Mouse (Mus musculus) frontal cortex, postnatal 36 days (tissue): ENCODE measurements around the gene Tlr4.

Source experiments
- DNase-seq, 2 experiments: peaks; one replicate each; pipeline ENCODE4 v3.0.0; 2022; ENCODE audit warnings: low spot score in 2 of 2

Gene Tlr4

DNA sequence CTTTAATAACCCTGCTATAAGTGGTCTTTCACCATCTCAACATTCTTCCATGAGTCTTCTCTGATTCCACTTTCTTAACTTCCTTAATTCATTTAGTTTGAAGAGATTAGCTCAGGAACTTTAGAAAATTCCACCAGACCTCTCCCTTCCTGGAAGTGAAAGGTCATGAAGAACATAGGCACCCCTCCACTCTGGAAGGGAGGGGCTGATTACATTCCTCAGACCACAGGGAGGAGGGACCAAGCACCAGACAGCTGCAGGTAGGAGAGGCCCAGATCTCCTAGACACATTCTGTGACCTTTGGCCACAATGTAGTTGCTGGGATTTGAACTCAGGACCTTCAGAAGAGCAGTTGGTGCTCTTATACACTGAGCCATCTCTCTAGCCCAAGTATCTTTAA is 72.7 kb downstream of the Tlr4 start:
- no peak for DNase-seq

DNA sequence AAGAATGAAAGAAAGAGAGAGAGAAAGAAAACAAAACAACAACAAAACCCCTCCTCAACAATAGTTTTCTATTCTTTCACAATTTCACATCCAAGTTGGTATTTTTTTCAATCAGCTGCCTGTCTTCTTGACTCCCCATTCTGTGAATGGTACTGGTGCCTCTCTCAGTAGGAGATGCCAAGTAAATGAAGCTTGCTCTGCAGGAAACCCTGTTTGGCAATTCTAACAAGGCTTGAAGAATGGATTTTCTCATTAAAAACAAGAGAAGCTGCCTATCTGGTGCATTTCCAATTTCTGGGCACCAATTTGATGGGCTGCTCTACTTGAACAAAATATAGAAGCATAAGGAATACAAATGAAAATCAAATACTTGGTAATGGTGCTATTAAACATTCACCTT is 74.1 kb downstream of the Tlr4 start:
- no peak for DNase-seq

DNA sequence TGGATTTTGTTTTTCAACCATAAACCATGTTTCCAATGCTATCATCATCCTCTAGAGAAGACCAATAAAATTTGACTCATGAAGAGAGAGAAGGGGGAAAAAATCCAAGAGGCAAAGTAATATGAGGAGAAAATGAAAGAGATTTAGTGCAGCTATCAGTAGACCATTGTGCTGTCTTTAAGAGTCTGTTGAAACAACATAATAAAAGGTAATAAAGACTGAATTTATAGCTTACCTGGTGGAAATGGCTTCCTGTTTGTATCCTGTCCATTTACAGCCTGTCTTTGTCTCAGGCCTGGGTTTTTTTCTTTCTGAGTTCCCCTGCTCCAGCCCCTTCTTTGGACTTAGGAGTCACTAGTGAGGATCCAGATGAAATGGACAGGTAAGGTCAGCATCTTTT is 81.0 kb downstream of the Tlr4 start:
- no peak for DNase-seq

DNA sequence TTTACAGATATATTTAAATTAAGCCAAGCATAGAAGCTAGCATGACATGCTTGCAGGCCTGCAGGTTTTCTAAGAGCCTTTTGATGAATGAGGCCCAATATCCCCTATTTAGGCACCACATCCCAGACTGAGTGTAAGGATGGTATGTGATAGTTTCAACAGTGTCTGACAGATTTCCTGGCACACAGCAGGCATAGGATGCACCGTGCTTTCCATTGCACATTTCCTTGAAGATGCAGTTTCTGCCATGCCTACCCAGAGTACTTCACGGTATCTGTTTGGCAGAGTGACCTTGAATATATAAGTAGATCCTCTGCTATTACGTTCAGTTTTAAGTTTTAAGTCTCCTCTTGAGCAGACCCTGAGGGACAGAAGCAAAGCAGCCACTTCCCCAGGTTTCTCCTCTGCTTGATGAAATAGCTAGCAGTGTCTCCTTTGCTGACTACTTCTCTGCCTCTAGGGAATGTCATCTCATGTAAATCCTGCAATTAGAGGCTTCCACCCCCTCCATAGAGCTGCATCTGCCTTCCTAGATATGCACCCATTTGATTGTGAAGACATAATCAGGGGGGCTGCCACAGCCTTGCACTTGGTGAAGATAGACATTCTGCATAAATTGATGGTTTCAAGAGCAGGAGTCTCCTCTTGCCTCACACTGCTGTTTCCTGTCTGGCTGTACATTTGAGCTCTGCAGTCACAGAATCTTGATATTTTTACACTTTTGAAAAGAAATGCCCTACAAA is 92.4 kb downstream of the Tlr4 start:
- DNase-seq: no peak

DNA sequence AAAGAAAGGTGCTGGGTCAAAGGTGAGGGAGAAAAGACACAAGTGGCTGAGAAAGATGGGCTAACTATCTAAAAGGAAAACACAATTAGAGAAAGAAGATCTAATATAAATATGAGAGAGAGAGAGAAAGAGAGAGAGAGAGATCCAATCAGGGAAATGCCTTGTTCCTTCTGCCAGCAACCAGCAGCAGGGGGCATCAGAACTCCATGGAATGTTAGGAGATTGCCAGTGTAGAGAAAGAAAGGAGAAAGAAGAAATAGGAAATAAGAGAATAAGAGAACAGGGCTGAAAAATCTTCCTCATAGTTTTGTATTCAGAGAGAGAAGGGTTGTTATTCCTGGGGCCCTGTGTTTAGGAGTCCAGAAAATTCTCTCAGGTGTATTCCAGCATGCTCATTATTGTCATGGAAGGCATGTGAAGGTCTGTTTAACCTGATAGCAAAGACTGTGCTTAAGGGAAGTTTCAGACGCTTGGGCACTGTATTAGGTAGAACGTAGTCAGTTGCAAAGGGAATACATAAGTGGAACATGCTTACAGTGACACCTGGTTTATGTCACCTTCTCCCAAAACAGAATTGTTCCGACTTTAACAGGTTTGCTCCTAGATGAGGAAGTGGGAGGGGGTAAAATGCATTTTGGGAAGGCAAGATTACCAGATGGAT is 96.4 kb downstream of the Tlr4 start:
- peak; percentile 48 to 70 for DNase-seq

DNA sequence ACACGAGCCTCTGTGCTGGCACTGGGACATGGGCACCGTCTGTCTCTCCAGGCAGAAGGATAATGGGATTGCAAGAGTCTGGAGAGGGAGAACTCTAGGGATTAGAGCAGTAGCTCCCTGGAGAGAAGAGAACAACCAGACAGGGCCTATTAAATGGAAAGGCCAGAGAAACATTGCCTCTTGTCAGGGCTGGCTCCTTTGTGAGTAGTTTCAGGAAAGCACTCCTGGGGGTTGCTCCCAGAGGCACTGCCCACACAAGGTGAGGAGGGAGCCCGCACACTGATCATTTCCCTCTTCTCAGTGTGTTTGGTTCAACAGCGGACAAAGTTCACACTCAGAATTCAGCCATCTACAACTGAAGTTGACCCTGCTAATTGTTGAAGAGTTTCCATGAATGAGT is 98.7 kb downstream of the Tlr4 start:
- DNase-seq: no peak

DNA sequence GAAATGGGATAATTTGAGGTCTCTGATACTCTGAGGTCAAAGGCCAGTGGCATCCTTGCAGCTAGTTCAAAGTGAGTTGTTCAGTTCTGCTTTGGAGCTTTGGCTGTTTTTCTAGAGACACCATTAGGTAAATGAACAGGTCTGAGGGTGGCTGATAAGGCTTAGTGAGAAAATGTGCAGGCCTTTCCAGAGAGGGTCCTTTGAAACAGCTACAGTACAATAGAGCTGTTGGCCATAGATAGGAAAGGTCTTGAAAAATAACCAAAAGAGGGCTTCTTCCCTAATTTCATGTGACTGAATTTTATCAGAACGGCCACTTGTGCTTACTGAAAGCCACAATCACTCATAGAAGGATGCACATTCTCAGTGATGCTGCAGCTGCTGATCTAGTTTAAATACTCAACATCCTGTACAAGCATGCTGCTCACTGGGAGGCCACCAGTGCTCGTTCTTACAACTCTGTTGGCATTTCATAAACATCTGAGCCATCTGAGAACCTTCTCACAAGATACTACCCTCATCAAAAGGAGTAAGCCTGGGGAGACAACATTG is 100.2 kb downstream of the Tlr4 start:
- no peak for DNase-seq

DNA sequence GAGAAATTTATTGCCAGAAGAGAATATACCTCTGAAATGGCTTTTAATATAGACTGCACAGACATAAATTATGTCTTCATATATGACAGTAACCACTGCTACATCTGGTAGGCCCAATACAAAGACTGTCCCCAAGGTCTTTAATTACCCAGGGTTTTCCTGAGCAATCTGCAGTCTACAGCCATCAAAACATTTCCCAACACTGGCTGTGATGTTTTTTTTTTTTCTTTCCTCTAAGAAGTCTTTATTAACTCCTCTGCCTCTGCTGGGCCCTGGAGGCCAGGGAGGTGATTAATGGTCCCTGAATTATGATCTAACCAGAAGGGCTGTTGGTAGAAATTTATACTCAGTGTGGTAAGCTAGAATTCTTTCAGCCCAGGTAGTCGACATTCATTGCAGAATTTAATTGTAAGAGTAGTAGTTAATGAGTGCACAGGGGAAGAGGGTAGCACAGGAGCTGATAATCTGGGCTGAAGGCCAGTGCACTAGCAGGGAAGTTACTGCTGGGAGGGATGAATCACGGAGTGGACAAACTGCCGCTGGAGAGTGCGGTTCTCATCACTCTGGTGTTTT is 111.2 kb downstream of the Tlr4 start:
- no peak for DNase-seq

DNA sequence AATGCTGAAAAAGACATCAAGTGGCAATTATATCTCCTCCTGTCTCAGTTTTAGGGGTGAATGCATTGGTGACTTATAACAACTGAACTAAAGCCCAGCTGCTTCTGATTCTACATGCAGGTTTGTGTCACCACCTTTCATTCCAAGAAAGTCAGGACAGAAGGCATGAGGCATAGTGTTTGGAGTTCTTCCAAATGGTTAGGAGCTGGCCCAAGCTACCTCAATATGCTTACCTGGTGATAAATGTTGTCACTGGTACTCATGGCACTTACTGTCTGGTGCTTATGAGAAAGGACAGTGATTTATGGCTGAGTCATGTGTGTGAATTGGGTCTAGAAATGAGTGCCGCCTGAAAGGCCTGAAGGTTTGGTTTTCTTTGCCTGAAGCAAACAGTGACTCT is 114.5 kb downstream of the Tlr4 start:
- DNase-seq: no peak

DNA sequence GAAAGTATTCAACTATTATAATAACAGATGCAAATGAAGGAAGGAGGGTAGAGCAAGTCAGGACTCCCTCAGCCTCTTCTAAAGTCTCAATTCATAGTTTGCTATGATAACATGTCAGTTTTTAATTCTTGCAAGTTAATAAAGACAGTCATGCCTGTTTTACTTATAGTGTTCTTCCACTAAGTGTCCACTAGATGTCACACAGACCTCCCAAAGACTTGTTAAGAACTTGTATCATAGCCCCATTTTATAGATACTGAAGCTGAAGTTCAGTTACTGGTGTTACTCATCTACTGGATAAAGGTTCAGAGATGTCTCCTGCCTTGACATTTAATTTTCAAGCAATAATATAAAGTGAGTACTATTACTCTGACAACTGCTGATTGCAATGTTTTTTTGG is 116.3 kb downstream of the Tlr4 start:
- no peak for DNase-seq

DNA sequence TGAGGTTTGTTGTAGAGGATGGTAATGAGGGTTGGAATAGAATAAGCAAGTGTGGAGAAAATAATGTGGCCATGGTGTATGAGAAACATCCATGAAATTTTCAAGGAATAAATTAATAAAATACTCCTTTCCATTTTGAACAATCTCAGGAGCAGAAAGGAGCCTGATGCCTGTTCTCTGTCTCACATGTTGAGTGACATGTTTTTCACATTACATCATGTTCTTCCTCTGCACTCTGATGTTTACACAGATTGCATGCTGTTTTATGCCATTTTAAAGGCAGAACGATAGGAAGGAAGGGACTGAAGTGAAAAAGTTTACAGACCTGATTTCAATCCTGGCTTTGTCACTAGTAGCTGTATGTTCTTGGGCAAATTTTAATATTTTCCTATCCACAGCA is 120.3 kb downstream of the Tlr4 start:
- DNase-seq: no peak

DNA sequence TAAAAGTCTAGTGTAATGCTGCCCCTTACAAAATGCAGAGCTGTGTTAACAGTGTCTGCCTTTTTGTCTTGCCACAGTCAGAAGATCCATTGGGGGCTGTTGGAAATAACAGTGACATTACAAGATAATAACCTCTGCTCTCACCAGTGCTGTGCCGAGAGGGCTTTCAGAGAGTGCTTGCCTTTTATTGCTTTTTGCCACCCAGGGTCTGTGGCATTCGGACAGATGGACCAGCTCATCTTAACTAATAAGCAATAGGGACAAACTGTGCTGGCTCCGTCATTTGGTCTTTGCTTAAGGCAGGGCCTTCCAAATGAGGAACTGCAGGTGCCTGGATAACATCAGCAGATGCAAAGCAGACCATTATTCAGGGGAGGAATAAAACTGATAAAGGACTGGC is 147.5 kb downstream of the Tlr4 start:
- no peak for DNase-seq
